Mouse (Mus musculus) frontal cortex, postnatal 14 days (tissue): Measurements from ENCODE around the gene Mettl13.

Experiments used
- DNase-seq, 2 experiments: peaks; one replicate each; pipeline ENCODE4 v3.0.0; 2022; ENCODE audit warnings: low spot score in 2 of 2

The Mettl13 gene

DNA sequence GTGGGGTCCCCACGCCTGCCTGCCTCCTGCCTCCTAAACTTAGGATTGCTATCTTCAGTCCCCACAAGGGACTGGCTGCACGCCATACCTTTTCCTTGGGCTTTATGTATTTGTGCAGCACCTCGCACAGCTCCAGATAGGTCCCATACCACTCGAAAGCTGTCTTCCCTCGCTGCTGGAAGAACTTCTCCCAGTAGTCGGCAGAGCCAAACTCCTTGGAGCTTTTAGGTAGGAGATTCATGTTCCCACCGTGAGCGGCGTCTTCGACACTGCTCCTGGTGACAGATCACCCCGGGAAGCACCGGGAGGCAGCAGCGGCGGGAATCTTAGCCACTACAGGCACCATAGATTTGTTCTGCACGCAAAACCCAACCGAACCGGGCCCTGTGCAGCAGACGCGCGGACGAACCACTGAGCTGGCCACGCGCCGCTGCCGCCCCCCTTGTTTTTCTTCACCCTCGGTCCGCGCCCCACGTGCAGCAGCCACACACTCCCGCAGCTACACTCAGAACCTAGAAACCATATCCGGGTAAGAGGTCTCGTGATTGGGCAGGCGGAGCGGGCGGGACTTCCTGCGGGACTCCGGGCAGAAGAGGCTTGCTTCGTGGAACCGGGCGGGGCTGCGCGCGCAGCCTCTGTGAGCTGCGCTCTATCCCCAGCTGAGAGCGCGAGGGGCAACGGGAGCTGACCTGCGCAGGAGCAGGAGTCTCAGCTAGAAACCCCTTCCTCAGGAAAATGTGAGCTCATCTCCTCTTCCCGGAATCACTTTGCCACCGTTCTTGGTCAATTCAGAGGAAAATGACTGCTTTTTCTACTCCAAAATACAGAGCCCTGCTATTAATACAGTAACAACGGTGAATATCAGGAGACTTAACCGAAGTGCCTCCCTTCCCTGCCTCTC, at the start of gene Mettl13:
Gene Mettl13, minus strand, starts transcription at position 536 of the 901 bp plus-strand sequence.
- peak; percentile 81 to 85 for DNase-seq

DNA sequence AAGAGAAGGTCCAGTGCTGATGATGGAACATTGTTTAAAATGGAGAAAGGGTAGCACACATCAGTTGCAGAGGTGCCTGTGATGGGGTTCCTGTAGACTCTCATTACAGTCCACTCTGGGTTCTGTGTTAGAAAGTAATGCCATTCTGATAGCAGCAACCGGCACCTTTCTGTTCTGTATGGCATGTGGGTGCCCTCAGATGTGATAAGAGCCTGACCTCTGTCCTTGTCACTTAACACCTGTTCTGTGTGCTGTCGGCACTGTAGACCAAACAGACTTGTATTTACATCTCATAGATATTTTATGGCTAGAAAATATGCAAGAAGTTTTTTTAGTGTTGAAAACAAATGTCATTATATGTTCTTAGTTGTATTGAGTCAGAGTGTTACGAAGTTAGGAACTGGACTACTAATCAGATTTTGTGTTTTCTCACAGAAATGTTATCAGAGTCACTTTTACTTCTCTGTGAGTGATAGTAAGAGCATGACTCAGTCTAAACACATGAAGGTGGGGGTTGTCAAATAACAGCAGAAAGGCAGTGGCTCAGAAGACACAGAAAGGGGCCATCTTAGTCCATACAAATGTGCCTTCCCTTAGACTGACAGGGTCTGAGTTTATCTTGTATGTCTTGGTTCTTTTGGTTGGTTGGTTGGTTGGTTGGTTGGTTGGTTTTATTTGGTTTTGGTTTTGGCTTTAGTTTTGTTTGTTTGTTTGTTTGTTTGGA, 49.2 kb upstream of the Mettl13 start:
- DNase-seq, result no peak

DNA sequence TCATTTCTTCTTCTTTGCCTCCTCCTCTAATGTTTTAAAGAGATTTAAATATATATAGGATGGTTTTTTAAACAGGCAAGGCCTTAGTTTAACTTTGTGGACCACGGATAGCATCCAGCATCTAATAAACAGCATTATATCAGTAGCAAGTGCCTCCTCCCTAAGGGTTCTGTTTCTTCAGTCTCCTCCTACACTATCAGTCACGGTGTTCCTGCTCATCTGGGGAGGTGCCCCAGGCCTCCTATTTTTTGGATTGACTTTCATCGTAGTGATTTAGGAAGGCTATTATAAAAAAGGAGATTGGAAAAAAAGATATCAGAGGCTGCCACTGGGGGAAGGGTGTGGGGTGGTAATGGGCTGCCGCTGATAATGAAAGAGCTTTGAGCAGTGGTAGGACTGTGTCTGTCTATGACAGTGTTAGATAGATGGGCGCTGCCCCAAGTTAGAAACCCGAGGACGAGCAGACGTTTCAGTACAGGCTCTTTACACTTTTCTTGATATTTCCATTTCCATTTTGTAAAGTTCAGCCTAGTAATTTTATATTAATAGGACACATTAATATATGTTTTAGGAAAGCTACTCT, 42.2 kb upstream of the Mettl13 start:
- no peak for DNase-seq

DNA sequence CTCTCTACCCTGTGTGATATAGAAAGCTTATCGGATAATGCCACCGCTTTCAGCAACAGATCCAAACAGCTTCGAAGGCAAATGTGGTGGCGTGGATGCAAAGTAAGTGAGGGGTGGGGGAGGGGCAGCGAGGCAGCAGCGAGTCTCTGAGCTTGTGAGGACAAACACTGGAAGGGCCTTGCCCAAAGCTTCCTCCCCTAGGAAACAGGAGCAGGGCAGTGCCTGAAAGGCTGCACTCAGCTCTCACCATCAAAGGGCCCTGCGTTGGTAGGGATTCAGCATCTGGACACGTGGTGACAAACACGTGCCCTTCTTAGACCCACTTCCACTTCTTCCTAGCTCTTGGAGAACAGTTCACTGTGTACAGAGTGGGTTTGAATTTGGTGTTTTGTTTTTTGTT, 41.1 kb upstream of the Mettl13 start:
- no peak for DNase-seq

DNA sequence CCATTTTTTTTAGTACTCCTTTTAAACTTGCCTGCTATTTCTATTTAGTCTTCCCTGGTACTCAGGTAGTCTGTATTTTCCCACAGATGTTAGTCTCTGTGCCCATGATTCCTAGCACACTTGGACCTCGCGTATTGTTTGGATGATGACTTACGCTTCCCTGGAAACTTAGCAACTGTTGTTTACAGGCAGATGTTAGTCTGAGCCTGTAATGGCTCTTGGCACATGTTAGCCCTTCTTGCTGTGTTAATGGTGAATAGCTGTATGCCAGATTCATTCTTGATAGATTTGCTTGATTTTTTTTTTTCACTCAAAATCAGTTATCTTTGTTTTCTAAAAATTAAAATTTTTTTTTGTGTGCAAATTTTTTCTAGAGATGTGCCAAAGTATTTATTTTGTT, 40.3 kb upstream of the Mettl13 start:
- no peak for DNase-seq

DNA sequence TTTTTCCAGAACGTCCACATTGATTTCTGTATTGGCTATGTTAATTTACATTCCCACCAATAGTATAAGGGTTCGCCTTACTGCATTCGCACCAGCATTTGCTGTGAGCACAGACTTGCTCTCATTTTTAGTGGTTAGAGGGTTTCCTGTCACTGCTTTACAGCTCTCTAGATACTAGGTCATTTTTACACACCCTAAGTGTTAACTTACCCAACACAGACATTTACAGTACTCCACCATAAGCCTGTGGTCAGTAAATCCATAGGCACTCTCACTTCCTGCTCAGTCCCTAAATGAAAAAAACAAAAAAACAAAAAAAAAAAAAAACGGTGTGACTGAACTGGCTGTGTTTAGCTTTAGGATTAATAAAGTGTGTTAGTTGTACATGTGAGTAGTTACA, 37.9 kb upstream of the Mettl13 start:
- DNase-seq, result no peak

DNA sequence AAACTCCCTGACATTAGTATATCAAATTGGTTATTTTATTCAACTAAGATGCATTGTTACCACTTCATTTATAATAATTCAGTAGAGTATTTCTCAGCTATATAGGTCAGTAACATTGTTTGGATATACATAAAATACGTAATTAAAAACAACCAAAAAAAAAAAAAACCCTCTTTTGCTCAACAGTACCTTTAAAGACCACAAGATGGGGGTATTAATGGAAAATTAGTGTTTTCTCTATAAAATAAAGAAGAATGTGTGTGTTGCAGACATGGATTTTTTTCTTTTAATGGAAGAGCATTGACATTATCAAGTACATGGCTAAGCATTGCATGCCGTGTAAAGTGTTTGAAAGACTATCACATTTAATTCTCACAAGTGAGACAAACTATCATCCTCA, 34.5 kb upstream of the Mettl13 start:
- no peak for DNase-seq

GRCm38 (mm10) chr1:162575098-162575497, 26.7 kb upstream of the Mettl13 start:
- DNase-seq, result no peak

DNA sequence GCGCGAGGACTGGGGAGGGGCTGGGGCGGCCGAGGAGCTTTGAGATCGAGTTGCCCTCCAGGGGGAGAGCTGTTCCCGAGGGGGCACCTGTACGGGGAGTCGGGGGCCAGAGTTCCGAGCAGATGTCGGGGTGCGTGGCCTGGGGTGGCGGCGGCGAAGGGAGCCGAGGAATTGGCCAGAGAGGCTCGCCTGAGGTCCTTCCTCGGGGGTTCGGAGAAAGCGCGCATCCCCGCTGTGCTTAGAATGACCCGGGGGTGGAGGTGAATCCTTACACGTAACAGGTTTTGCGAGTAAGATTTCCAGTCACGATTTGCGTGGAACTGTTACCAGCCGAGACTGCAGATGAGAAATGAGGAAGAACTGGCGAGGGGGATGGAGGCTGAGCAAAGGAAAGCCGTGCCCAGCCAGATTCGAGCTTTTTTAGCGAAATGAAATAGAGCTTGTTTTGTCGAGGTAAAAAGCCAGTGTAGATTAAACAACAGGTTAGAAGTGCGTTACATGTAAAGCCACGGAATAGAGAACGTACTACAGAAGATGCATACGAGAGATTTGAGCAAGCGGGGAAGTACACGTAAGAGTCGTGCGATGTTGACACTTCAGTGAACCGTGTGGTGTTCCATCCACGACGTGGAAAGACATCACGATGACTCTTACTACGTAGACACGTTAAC, 22.7 kb upstream of the Mettl13 start:
- peak; percentile 46 to 54 for DNase-seq

GRCm38 (mm10) chr1:162570260-162570748, 22.0 kb upstream of the Mettl13 start, which contains the start of gene Vamp4:
Gene Vamp4, plus strand, starts transcription at chr1:162570515.
- peak; percentile 85 to 87 for DNase-seq

GRCm38 (mm10) chr1:162567351-162567750, 19.0 kb upstream of the Mettl13 start:
- DNase-seq, result no peak

DNA sequence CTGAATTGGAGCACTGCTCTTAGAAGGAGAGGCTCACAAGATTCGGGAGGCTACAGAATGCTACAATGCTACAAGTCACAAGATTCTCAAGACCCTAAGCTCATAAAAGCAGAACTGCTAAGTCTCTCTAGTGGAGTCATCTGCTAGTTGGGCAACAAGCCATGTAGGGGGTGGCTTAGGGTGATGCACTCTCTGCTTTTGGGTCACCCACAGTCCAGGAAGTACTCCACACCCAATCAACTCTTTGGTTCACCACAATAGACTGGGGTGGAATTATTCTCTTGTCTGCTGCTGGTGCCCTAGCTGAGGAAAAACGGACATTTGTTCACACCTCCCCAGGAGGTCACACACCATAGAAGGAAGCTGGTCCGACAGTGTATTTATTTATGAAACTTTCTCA, 16.6 kb upstream of the Mettl13 start:
- DNase-seq, result no peak

DNA sequence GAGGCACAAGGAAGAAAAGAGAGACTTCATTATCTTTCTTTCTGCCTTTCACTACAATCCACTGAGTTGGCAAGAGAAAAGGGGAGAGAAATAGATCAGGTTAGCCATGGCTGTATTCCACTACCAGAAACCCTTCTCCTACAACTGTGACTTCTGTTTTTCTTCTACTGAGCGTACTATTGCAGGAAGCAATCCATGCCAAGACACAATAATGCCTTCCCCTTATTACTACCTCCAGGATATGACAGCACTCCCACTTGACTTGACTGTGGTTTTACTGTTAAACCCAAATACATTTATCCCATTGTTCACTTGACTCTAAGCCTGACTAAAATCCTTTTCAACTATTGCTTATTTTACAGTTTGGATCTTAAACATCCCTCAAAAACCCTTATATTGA, 14.9 kb upstream of the Mettl13 start:
- no peak for DNase-seq

DNA sequence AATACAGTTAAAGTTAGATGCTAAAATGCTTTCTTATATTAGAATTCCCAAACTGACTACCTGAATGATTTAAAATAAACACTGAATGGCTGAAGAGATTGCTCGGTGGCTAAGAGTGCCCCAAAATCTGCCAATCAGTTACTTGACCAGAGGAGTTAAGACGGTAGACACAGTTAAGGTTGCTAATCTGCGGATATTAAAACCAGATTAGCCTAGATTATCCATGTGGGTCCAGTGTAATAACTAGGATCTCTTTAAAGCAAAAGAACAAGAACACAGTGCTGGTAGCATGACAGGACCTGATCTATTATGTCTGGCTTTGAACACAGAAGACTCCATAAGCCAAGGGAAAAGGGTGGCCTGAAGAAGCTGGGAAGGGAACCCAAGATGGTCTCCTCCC, 5.8 kb upstream of the Mettl13 start:
- DNase-seq, result no peak

GRCm38 (mm10) chr1:162552956-162553355, 4.6 kb upstream of the Mettl13 start:
- no peak for DNase-seq

- no peak for DNase-seq
These were observed 1.4 kb upstream of the Mettl13 start for GRCm38 (mm10) chr1:162549615-162550283.

DNA sequence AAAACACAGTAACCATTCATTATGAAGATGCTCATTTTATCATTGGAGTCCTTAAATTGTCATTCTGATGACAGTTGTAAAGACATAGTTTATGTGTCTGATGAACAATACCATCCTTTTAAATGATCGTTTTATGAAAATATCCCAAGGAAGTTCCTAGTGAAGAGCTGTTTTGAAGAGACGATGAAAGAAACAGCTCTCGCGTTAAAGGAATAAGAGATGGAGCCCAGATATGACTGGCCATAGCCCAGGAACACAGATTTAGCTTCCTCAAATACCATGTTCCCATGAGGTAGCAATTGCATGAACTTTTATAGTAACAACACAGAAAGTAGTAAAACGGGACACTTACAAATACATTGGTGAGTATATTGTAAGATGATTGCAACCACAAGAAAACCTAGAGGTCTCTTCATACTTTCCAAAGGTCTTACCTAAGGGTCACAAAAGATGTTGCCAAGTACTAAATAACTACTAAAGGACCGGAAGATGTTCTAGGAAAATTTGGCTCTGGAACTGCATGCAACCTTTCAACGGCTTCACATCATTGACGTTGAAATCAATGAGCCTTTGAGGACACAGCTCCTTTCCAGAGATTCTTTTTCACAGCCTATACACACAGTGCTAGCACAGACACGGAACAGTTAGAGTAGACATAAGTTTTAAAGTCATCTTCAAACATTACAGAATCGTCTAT, 714 bp upstream of the Mettl13 start:
- DNase-seq, result no peak

DNA sequence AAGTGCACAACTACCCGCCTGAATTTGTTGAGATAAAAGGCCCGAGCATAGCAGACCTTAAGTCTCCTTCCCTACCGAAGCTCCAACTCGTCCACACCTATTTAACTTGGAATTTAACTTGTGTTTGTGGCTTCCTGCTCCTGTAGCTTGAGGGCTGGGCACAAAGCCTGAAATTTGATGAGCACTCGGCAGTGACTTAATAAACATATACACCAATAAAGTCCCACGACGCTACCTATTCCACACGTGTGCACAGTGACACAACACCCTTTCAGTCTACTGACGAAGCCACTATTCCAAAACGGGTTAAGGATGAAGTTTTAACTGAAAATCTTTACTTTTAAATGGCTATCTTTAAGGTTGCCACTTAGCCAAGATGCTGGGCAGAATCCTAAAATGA, 744 bp downstream of the Mettl13 start:
- no peak for DNase-seq

- no peak for DNase-seq
These were observed 5.1 kb downstream of the Mettl13 start for GRCm38 (mm10) chr1:162543231-162543630.

GRCm38 (mm10) chr1:162533766-162534560, 14.4 kb downstream of the Mettl13 start:
- DNase-seq, result no peak
